10 mouse cellular contexts compared by ENCODE assay signal in genomic region chr19:47465467-47465866, GRCm38 (mm10). TPM values are rescaled to one million over a fixed set of nuclear protein-coding genes. Genes with fewer than 3 reads are reported as not detected.
DNase-seq lines count a peak whose midpoint lies in the region; ATAC-seq and TF ChIP-seq lines count a peak whose summit lies in the region.
"Had no signal": no experiment of that assay in that cellular context is flagged by ENCODE, and none has a peak within 500 bp of the region (broad histone marks: within the 10 kb centered on the region; RNA-seq: fewer than 3 reads in every experiment).

No protein-coding gene starts in this region.

- no peaks in the 10 kb centered on the region for H3K9me3 ChIP-seq in kidney, embryonic 14.5 days (ENCODE audit: control insufficient read depth, low read length)
- no peaks in the 10 kb centered on the region for H3K9me3 ChIP-seq in kidney, embryonic 15.5 days (replicated peaks)
- no peaks in the 10 kb centered on the region; the same call in 1 of the 2 replicates for H3K9me3 ChIP-seq in liver, embryonic 14.5 days (ENCODE audit: control insufficient read depth, low read length)

- DNase-seq in CD4-positive, CD25-positive, alpha-beta regulatory T cell, adult 2 months (ENCODE audit: low read depth, low spot score): peak; percentile 53
- DNase-seq in liver, embryonic 14.5 days (ENCODE audit: low read depth in 3 of 3, low spot score in 3 of 3): peak in 1 of 3 experiments; percentile 38
- DNase-seq in thymus, postnatal 25 days: no peak
- no peak for DNase-seq in urinary bladder, adult 2 months (ENCODE audit: low spot score)
- DNase-seq: kidney, postnatal 25 days; left cerebral cortex, postnatal 4 days had no signal

- H3K4me2 ChIP-seq in kidney, embryonic 14.5 days (replicated peaks; ENCODE audit: low read depth, low read length): peak overlapping the region; percentile 78; the same call in 1 of the 2 replicates
- H3K4me2 ChIP-seq in kidney, embryonic 15.5 days: no peak overlapping the region; the same call in 1 of the 2 replicates
- H3K4me2 ChIP-seq in liver, embryonic 14.5 days (ENCODE audit: low read depth): peak overlapping the region; percentile 87

- H3K36me3 ChIP-seq in kidney, embryonic 14.5 days (ENCODE audit: control insufficient read depth, insufficient read depth, low read length): no peaks in the 10 kb centered on the region; the same call in 1 of the 2 replicates
- H3K36me3 ChIP-seq in kidney, embryonic 15.5 days: no peaks in the 10 kb centered on the region; the same call in 1 of the 2 replicates
- H3K36me3 ChIP-seq in liver, embryonic 14.5 days (replicated peaks; ENCODE audit: control insufficient read depth, insufficient read depth, low read depth): no peaks in the 10 kb centered on the region

- TF ChIP-seq CTCF in bone marrow, adult 2 months (IDR thresholded peaks at IDR 0.05; ENCODE audit: control insufficient read depth, insufficient read depth, low read length): peak; percentile 54
- peak; percentile 55 for TF ChIP-seq CTCF in liver, embryonic 14.5 days (IDR thresholded peaks at IDR 0.05; ENCODE audit: low read depth)

- H3K4me3 ChIP-seq in kidney, embryonic 14.5 days (ENCODE audit: low read length): no peak overlapping the region
- H3K4me3 ChIP-seq in kidney, embryonic 15.5 days (replicated peaks): no peak overlapping the region
- H3K4me3 ChIP-seq in bone marrow, adult 2 months (replicated peaks; ENCODE audit: control insufficient read depth, low read depth, low read length): no peak overlapping the region
- no peak overlapping the region for H3K4me3 ChIP-seq in liver, embryonic 14.5 days (ENCODE audit: insufficient read depth in 1 of 2, low read depth in 2 of 2, low read length in 2 of 2)

- H3K27ac ChIP-seq in kidney, embryonic 14.5 days (ENCODE audit: low read depth, low read length): no peak overlapping the region
- H3K27ac ChIP-seq in kidney, embryonic 15.5 days: no peak overlapping the region
- H3K27ac ChIP-seq in bone marrow, adult 2 months (ENCODE audit: control insufficient read depth, insufficient read depth, low read depth, low read length, poor library complexity): no peak overlapping the region
- no peak overlapping the region for H3K27ac ChIP-seq in liver, embryonic 14.5 days

- no peaks in the 10 kb centered on the region for H3K27me3 ChIP-seq in kidney, embryonic 14.5 days (ENCODE audit: control insufficient read depth, insufficient read depth, low read length)
- no peaks in the 10 kb centered on the region for H3K27me3 ChIP-seq in kidney, embryonic 15.5 days
- peaks cover 29% of the 10 kb centered on the region for H3K27me3 ChIP-seq in liver, embryonic 14.5 days (ENCODE audit: control insufficient read depth, insufficient read depth, low read length)

- ATAC-seq in CD4-positive, CD25-positive, alpha-beta regulatory T cell, adult 4 months: no peak
- ATAC-seq in kidney, embryonic 14.5 days (ENCODE audit: low FRiP score, low TSS enrichment): no peak
- no peak for ATAC-seq in kidney, embryonic 15.5 days (replicated peaks; ENCODE audit: low FRiP score)
- no peak for ATAC-seq in liver, embryonic 14.5 days (ENCODE audit: insufficient read depth)

- H3K9ac ChIP-seq in kidney, embryonic 14.5 days (ENCODE audit: low read depth, low read length): no peak overlapping the region
- H3K9ac ChIP-seq in kidney, embryonic 15.5 days: no peak overlapping the region
- H3K9ac ChIP-seq in liver, embryonic 14.5 days (replicated peaks): no peak overlapping the region

- TF ChIP-seq EP300 in liver, embryonic 14.5 days (IDR thresholded peaks at IDR 0.05; ENCODE audit: low read depth): no peak

- no peak for TF ChIP-seq POLR2A in bone marrow, adult 2 months (IDR thresholded peaks at IDR 0.05; ENCODE audit: borderline replicate concordance, control insufficient read depth, low read depth, low read length)

- 40% methylated on average over 9 of the region's 9 CpGs for WGBS in kidney, embryonic 14.5 days
- 39% methylated on average over 9 of the region's 9 CpGs for WGBS in kidney, embryonic 15.5 days
- WGBS in bone marrow, adult 2 months: 34% methylated on average over 9 of the region's 9 CpGs
- WGBS in liver, embryonic 14.5 days (ENCODE audit: insufficient replicate concordance): 26% methylated on average over 9 of the region's 9 CpGs

- peaks cover 18% of the 10 kb centered on the region for H3K4me1 ChIP-seq in kidney, embryonic 14.5 days (ENCODE audit: control insufficient read depth, insufficient read depth, low read length)
- H3K4me1 ChIP-seq in kidney, embryonic 15.5 days: peaks cover 46% of the 10 kb centered on the region
- H3K4me1 ChIP-seq in bone marrow, adult 2 months (ENCODE audit: control insufficient read depth, insufficient read depth, low read length): no peaks in the 10 kb centered on the region; the same call in 1 of the 2 replicates
- H3K4me1 ChIP-seq in liver, embryonic 14.5 days (replicated peaks; ENCODE audit: control insufficient read depth in 2 of 2, insufficient read depth in 2 of 2, low read length in 1 of 2): peaks cover 9 to 22% of the 10 kb centered on the region in 2 experiments

RNA-seq across cellular contexts. Expression of gene Sh3pxd2a, which starts 1.3 kb away (rescaled TPM):
- polyA plus RNA-seq in CD4-positive, CD25-positive, alpha-beta regulatory T cell, adult 4 months (2017; shearing (Covaris generic)): 1 to 10 TPM in 1 of 2 experiments, under 1 TPM in 1; 0.60 to 1.9 TPM
- 8.7 and 9.6 TPM in 2 replicates for polyA plus RNA-seq in kidney, embryonic 14.5 days (2014; fragmentation: Nextera tagmentation; extraction: Ambion mirVana)
- polyA plus RNA-seq in kidney, embryonic 15.5 days (2015; fragmentation: Nextera tagmentation; extraction: Ambion mirVana): 5.5 and 6.4 TPM in 2 replicates
- polyA plus RNA-seq in bone marrow, adult 2 months (2011; ENCODE audit: insufficient read depth, insufficient read length, low replicate concordance, missing spikeins): 6.3 and 8.3 TPM in 2 replicates
- 1.2 and 1.6 TPM in 2 replicates for polyA plus RNA-seq in liver, embryonic 14.5 days (2012; rRNA removed)
- 0.50 and 0.67 TPM in 2 replicates for polyA plus RNA-seq in liver, embryonic 14.5 days (2014; fragmentation: Nextera tagmentation; extraction: Ambion mirVana)
- 23.2 and 30.0 TPM in 2 replicates for polyA plus RNA-seq in urinary bladder, adult 2 months (2012; rRNA removed)
